Mouse (Mus musculus) bone marrow macrophage, adult 2 months (primary cell): ENCODE measurements at regions not wholly inside any gene's neighbourhood (a gene's known extent, or its start where the extent isn't known, plus 50 kb on each side); places are given as distances from the start of the nearest gene placed in this dataset.

Experiments used
- CTCF ChIP-seq: IDR thresholded peaks from 2 replicates; pipeline ENCODE4 v1.5.1; 2012; ENCODE audit warnings: low read depth, mild to moderate bottlenecking, low read length, moderate library complexity
- POLR2A ChIP-seq: IDR thresholded peaks from 2 replicates; pipeline ENCODE4 v1.6.1; 2012; ENCODE audit warnings: mild to moderate bottlenecking, low read depth, low read length, borderline replicate concordance

GRCm38 (mm10) chr6:6800377-6800776 is 62.8 kb upstream of the Dlx6 start:
- TF ChIP-seq POLR2A (no peak), CTCF (no peak)
